Mouse (Mus musculus) cerebellum, adult 11 months (tissue): ENCODE measurements around the gene Shisa3.

Source experiments
- DNase-seq: peaks from one replicate; pipeline ENCODE4 v3.0.0; 2022

Gene Shisa3

DNA sequence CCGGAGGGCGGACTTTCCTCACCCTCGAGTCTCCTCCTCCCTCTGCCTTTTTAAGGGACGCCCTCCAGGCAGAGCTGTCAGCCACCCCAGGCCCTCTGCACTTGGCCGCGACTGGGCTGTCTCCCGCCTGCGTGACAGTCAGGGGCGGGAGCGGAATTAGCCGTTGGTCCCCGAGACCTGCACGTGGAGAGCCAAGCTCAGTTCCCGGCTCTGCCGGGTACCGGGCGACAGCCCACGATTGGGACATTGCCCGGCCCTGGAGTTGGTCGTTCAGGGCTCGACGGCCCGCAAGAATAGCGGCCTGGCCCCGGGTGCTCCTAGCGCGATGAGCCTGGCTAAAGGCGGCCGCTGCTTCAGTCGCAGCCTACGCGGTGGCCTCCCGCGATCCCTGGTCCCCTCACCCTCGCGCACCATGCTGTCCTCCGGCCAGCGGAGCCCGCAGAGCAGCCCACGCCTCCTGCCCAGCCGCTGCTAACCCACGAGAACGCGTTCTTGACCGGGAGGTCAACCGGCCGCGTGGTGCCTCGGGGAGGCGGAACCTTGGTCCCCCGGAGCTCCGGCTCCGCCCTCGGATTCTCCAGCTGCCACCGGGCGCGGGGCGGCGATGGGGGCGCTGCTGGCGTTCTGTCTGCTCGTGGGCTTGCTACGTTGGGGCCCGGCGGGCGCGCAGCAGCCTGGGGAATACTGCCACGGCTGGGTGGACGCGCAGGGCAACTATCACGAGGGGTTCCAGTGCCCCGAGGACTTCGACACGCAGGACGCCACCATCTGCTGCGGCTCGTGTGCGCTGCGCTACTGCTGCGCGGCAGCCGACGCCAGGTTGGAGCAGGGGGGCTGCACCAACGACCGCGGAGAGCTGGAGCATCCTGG, at the start of gene Shisa3:
Shisa3 (plus strand) TSS at position 79 of the 870 bp plus-strand sequence.
- DNase-seq: no peak

- no peak for DNase-seq
Measured at GRCm38 (mm10) chr5:67558644-67559043, 49.0 kb upstream of the Shisa3 start.

GRCm38 (mm10) chr5:67559063-67559462, 48.6 kb upstream of the Shisa3 start:
- DNase-seq: no peak

GRCm38 (mm10) chr5:67572552-67573155, 35.0 kb upstream of the Shisa3 start:
- DNase-seq: no peak

DNA sequence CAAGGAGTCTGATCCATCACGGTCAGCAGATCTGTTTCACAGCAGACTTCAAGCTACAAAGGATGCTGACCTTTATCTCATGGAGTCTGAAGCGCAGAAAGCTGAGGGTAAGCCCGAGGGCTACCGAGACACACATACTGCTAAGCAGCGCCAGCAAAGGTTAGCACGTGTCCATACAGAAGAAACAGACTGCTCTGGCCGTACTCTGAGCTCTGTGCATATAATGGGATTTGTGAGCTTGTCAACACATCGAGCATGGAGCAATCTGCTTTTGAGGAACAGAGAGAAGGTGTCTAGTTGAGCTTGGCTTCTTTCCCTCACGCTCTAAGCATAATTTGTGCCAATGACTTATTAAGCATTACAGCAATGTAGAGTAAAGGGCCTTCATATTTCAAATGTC, 33.6 kb upstream of the Shisa3 start:
- DNase-seq: no peak

GRCm38 (mm10) chr5:67575705-67576104, 32.0 kb upstream of the Shisa3 start:
- no peak for DNase-seq

- DNase-seq: no peak
Measured at GRCm38 (mm10) chr5:67579725-67580633, 27.7 kb upstream of the Shisa3 start.

GRCm38 (mm10) chr5:67595070-67595469, 12.6 kb upstream of the Shisa3 start:
- no peak for DNase-seq

GRCm38 (mm10) chr5:67595629-67596028, 12.1 kb upstream of the Shisa3 start:
- no peak for DNase-seq

DNA sequence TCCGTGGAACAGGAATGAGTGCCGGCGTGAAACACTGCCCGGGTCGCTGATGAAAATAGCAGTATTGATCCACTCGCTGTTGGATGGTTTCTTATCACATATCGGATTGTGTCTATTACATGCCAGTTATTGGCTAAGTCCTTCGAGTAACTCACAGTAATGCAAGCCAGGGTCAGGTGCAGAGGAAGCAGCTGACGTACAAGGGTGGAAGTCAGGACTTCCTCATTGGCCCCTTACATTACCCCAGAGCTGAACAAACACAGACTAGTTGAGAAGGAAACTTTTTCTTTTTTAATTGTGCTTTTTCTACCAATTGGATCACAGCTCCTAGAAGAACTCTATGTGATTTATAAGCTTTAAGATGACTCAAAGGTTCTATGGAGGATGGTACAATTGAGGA, 7.7 kb upstream of the Shisa3 start:
- no peak for DNase-seq

GRCm38 (mm10) chr5:67605951-67606350, 1.7 kb upstream of the Shisa3 start:
- no peak for DNase-seq

- DNase-seq: no peak
Measured at GRCm38 (mm10) chr5:67606916-67607803, 522 bp upstream of the Shisa3 start.

DNA sequence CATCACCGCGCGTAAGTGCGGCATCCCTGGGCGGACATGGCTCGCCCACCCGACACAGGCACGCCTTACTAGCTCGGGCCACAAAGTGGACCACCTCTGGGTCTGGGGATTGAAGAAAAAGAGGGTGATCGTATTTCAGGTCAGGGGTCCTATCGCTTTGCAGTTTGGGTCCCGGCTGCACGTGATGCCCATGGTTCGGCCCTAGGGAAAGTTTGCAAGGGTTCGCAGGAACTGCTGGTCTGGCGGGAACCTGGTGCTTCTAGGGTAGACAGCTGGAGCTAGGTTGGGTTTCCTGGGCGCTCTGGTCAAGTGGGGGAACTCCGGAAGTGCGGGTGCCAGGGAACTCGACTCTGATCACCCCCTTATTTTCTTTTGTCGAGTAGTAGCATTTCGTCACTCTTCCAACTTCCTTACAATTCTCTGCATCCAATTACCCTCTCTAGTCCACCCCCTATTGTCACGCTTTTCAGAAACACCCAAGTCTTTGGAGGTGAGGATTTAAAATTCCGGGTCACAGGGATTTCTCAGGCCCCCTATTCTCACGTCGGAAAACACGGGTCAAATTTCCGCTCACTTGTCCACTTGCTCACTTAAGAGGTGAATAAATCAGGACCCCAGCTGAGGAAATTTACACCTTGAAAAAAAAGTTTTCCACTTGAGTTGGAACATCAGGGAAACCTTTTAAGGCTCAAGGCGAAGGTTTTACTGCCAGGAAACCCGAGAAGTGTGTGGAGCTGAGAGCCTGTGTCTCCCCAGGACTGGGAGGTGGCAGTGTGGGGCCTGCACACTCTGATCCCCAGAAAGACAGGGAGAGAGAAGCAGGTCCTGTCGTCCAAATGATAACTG, 1.2 kb downstream of the Shisa3 start:
- DNase-seq: no peak

DNA sequence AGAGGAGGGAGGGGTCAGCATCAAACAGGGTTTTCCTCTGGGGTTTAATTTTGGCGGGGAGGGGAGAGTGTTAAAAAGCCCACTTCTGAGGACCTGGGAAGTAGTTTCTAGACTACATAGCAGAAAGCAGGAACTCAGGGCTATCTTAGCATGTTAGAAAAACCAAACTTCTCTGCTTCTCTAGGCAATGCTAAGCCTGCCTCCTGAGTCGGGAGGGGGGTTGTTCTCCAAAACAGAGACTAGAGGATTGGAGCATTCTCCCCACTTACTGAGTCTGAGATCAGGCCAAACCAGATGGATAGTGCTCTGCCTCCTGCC, 1.8 kb downstream of the Shisa3 start:
- DNase-seq: no peak

GRCm38 (mm10) chr5:67621230-67621629, 13.5 kb downstream of the Shisa3 start:
- DNase-seq: no peak

DNA sequence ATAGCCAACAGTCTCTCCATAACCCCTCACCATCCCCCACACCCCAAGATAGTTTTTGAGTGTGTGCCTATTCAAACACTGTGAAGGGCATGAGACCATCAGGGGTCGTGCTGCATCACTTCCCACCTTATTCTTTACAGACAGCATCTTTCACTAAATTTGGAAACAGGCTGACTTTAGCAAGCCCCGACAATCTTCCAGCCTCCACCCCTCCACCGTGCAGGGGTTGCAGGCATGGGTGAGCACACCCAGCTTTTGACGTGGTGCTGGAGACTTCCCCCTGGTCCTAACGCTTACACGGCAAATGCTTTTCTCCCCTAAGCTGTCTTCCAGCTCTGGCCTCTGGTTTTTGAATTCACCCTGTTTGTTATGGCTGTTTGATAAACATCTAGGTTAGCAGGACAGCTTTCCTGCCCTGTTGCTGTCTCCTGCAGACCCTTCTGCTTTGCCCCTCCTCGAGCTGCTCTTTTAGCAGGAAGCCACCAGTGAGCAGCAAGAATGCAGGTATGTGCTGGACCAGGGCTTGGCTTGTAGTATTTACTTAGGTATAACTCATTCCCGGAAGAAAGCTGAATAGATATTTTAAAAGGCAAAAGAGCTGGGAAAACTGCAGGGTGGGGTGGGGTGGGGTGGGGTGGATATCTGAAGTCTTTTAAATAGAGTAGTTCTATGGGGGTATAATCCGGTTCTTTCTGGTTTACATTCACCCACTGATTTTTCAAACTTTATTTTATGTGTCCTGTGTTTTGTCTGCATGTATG, 20.7 kb downstream of the Shisa3 start:
- no peak for DNase-seq

GRCm38 (mm10) chr5:67629440-67629839, 21.8 kb downstream of the Shisa3 start:
- no peak for DNase-seq

DNA sequence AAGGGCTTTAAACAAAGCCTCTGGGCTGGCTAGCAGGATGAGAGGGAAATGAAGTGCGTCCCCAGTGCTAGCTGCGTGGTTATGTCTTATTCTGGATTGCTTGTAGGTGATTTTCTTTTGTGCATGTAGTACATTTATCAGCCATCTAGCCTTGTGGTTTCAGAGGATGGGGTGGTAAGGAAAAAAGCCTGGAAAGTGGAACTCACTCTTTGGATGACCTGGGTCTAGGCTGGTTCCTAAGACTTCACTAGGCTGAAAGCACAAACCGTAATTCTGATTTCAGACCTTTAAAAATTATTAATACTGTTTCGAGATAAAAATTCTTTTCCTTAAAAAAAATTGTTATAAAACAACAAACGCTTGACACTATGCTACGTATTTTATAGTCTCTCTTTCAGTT, 22.2 kb downstream of the Shisa3 start:
- no peak for DNase-seq

DNA sequence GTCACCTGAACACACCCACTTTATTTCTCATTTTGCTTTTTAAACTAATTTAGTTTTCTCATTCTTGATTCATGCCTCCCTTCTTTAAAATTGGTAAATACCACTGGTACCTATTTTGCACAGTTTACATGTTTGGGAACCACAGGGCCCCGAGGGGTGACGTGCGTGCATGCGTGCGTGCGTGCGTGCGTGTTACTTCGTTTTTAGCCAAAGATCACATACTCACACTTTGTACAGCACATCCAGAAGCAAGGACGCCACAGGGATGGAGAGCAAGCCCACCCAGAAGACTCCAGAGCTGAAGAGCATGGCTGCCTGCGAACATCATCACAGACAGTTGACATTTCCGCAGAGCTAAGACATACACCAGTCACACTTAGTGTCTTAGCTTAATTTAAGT, 23.6 kb downstream of the Shisa3 start:
- DNase-seq: no peak

GRCm38 (mm10) chr5:67633138-67633782, 25.6 kb downstream of the Shisa3 start:
- no peak for DNase-seq
